Mouse (Mus musculus): ENCODE results near the gene Synpr. TPM values are rescaled to one million over a fixed set of nuclear protein-coding genes. Genes with fewer than 3 reads are reported as not detected.

Gene Synpr
- polyA plus RNA-seq, 1 experiment from 2014 or later = 0.14 TPM

GRCm38 (mm10) chr14:13444908-13445307, 160.3 kb downstream of the Synpr start:
- Histone ChIP-seq H3K4me2 (no peak overlapping the region), H3K9me3 (replicated peaks) (0 out of 2 replicates have a peak, but pooled peaks cover 5% of the 10 kb centered on the region), H3K27ac (no peak overlapping the region), H3K4me3 (replicated peaks) (no peak overlapping the region), H3K36me3 (no peaks in the 10 kb centered on the region), H3K27me3 (no peaks in the 10 kb centered on the region), H3K4me1 (replicated peaks) (no peaks in the 10 kb centered on the region), H3K9ac (no peak overlapping the region)
- ATAC-seq (ENCODE audit: low read depth) (no peak), DNase-seq (no peak)
- 28% methylated on average over 2 of the region's 2 CpGs for WGBS (ENCODE audit: insufficient replicate concordance)

- Histone ChIP-seq H3K4me2 (no peak overlapping the region), H3K9me3 (replicated peaks) (no peaks in the 10 kb centered on the region), H3K9ac (no peak overlapping the region), H3K4me3 (replicated peaks) (no peak overlapping the region), H3K36me3 (no peaks in the 10 kb centered on the region), H3K27me3 (no peaks in the 10 kb centered on the region), H3K4me1 (replicated peaks) (no peaks in the 10 kb centered on the region), H3K27ac (no peak overlapping the region)
- ATAC-seq (ENCODE audit: low read depth) (no peak), DNase-seq (no peak)
- WGBS (ENCODE audit: insufficient replicate concordance) = 49% methylated on average over 3 of the region's 3 CpGs
These were observed 169.1 kb downstream of the Synpr start for GRCm38 (mm10) chr14:13453461-13454204.

GRCm38 (mm10) chr14:13454991-13455390, 170.4 kb downstream of the Synpr start:
- no peaks in the 10 kb centered on the region for H3K36me3 ChIP-seq
- no peak overlapping the region for H3K4me2 ChIP-seq
- DNase-seq = no peak
- H3K27ac ChIP-seq = no peak overlapping the region
- H3K27me3 ChIP-seq = no peaks in the 10 kb centered on the region
- no peaks in the 10 kb centered on the region for H3K4me1 ChIP-seq (replicated peaks)
- H3K9ac ChIP-seq = no peak overlapping the region
- H3K4me3 ChIP-seq (replicated peaks) = no peak overlapping the region
- H3K9me3 ChIP-seq (replicated peaks) = no peaks in the 10 kb centered on the region
- no peak for ATAC-seq (ENCODE audit: low read depth)

GRCm38 (mm10) chr14:13459333-13459732, 174.8 kb downstream of the Synpr start:
- DNase-seq (no peak), ATAC-seq (ENCODE audit: low read depth) (no peak)
- H3K4me2 ChIP-seq = no peak overlapping the region
- no peaks in the 10 kb centered on the region for H3K4me1 ChIP-seq (replicated peaks)
- H3K36me3 ChIP-seq = no peaks in the 10 kb centered on the region
- H3K27me3 ChIP-seq = no peaks in the 10 kb centered on the region
- WGBS (ENCODE audit: insufficient replicate concordance) = 16% methylated on average over 1 of the region's 1 CpGs
- no peak overlapping the region for H3K9ac ChIP-seq
- no peak overlapping the region for H3K27ac ChIP-seq
- H3K4me3 ChIP-seq (replicated peaks) = no peak overlapping the region
- H3K9me3 ChIP-seq (replicated peaks) = no peaks in the 10 kb centered on the region

- no peaks in the 10 kb centered on the region for H3K4me1 ChIP-seq (replicated peaks)
- H3K4me2 ChIP-seq = no peak overlapping the region
- no peak for DNase-seq
- H3K4me3 ChIP-seq (replicated peaks) = no peak overlapping the region
- H3K9ac ChIP-seq = no peak overlapping the region
- H3K9me3 ChIP-seq (replicated peaks) = no peaks in the 10 kb centered on the region
- ATAC-seq (ENCODE audit: low read depth) = no peak
- H3K27me3 ChIP-seq = no peaks in the 10 kb centered on the region
- 51% methylated on average over 2 of the region's 2 CpGs for WGBS (ENCODE audit: insufficient replicate concordance)
- H3K27ac ChIP-seq = no peak overlapping the region
- no peaks in the 10 kb centered on the region for H3K36me3 ChIP-seq
These were observed 184.6 kb downstream of the Synpr start for GRCm38 (mm10) chr14:13469211-13469610.

GRCm38 (mm10) chr14:13477821-13478220, 193.2 kb downstream of the Synpr start:
- DNase-seq = no peak
- WGBS (ENCODE audit: insufficient replicate concordance) = 45% methylated on average over 1 of the region's 1 CpGs

GRCm38 (mm10) chr14:13505355-13505754, 220.8 kb downstream of the Synpr start:
- 51% methylated on average over 5 of the region's 5 CpGs for WGBS (ENCODE audit: insufficient replicate concordance)

More at GRCm38 (mm10) chr14:13477821-13478220, 193.2 kb downstream of the Synpr start:
- H3K9ac ChIP-seq = no peak overlapping the region
- H3K4me2 ChIP-seq = no peak overlapping the region
- H3K9me3 ChIP-seq (replicated peaks) = no peaks in the 10 kb centered on the region
- H3K36me3 ChIP-seq = no peaks in the 10 kb centered on the region
- no peak overlapping the region for H3K27ac ChIP-seq
- H3K4me1 ChIP-seq (replicated peaks) = no peaks in the 10 kb centered on the region
- no peaks in the 10 kb centered on the region for H3K27me3 ChIP-seq
- no peak for ATAC-seq (ENCODE audit: low read depth)
- no peak overlapping the region for H3K4me3 ChIP-seq (replicated peaks)

GRCm38 (mm10) chr14:13518608-13519139, 234.1 kb downstream of the Synpr start:
- H3K9ac ChIP-seq = no peak overlapping the region
- H3K9me3 ChIP-seq (replicated peaks) = no peaks in the 10 kb centered on the region
- H3K36me3 ChIP-seq = no peaks in the 10 kb centered on the region
- H3K27ac ChIP-seq = no peak overlapping the region
- ATAC-seq (ENCODE audit: low read depth) (no peak), DNase-seq (no peak)
- no peak overlapping the region for H3K4me2 ChIP-seq
- H3K4me3 ChIP-seq (replicated peaks) = no peak overlapping the region
- WGBS (ENCODE audit: insufficient replicate concordance) = 72% methylated on average over 5 of the region's 5 CpGs
- H3K27me3 ChIP-seq = no peaks in the 10 kb centered on the region
- H3K4me1 ChIP-seq (replicated peaks) = no peaks in the 10 kb centered on the region

More at GRCm38 (mm10) chr14:13505355-13505754, 220.8 kb downstream of the Synpr start:
- H3K9me3 ChIP-seq (replicated peaks) = no peaks in the 10 kb centered on the region
- no peak overlapping the region for H3K4me3 ChIP-seq (replicated peaks)
- H3K9ac ChIP-seq = no peak overlapping the region
- no peaks in the 10 kb centered on the region for H3K27me3 ChIP-seq
- H3K4me2 ChIP-seq = no peak overlapping the region
- H3K4me1 ChIP-seq (replicated peaks) = no peaks in the 10 kb centered on the region
- DNase-seq = no peak
- H3K36me3 ChIP-seq = no peaks in the 10 kb centered on the region
- no peak overlapping the region for H3K27ac ChIP-seq
- no peak for ATAC-seq (ENCODE audit: low read depth)

GRCm38 (mm10) chr14:13519239-13520011, 234.8 kb downstream of the Synpr start:
- Histone ChIP-seq H3K27ac (no peak overlapping the region), H3K4me2 (no peak overlapping the region), H3K4me1 (replicated peaks) (no peaks in the 10 kb centered on the region), H3K9me3 (replicated peaks) (no peaks in the 10 kb centered on the region), H3K36me3 (no peaks in the 10 kb centered on the region), H3K4me3 (replicated peaks) (no peak overlapping the region), H3K9ac (no peak overlapping the region), H3K27me3 (no peaks in the 10 kb centered on the region)
- no peak for DNase-seq
- WGBS (ENCODE audit: insufficient replicate concordance) = 52% methylated on average over 7 of the region's 7 CpGs
- ATAC-seq (ENCODE audit: low read depth) = no peak

- WGBS (ENCODE audit: insufficient replicate concordance) = 18% methylated on average over 2 of the region's 2 CpGs
- no peak for ATAC-seq (ENCODE audit: low read depth)
- no peak overlapping the region for H3K4me3 ChIP-seq (replicated peaks)
These were observed 263.2 kb downstream of the Synpr start for GRCm38 (mm10) chr14:13547746-13548145.

GRCm38 (mm10) chr14:13551209-13551608, 266.6 kb downstream of the Synpr start:
- ATAC-seq (ENCODE audit: low read depth) (no peak), DNase-seq (no peak)
- 47% methylated on average over 4 of the region's 4 CpGs for WGBS (ENCODE audit: insufficient replicate concordance)
- Histone ChIP-seq H3K27ac (no peak overlapping the region), H3K27me3 (no peaks in the 10 kb centered on the region), H3K9ac (no peak overlapping the region), H3K4me2 (no peak overlapping the region), H3K4me1 (replicated peaks) (no peaks in the 10 kb centered on the region), H3K36me3 (no peaks in the 10 kb centered on the region), H3K4me3 (replicated peaks) (no peak overlapping the region), H3K9me3 (replicated peaks) (no peaks in the 10 kb centered on the region)

More at GRCm38 (mm10) chr14:13547746-13548145, 263.2 kb downstream of the Synpr start:
- no peaks in the 10 kb centered on the region for H3K9me3 ChIP-seq (replicated peaks)
- no peak overlapping the region for H3K9ac ChIP-seq
- H3K27me3 ChIP-seq = no peaks in the 10 kb centered on the region
- H3K4me2 ChIP-seq = no peak overlapping the region
- no peak overlapping the region for H3K27ac ChIP-seq
- DNase-seq = no peak
- no peaks in the 10 kb centered on the region for H3K36me3 ChIP-seq
- H3K4me1 ChIP-seq (replicated peaks) = no peaks in the 10 kb centered on the region
